Mouse (Mus musculus): ENCODE results near the gene Ift140.

- TF ChIP-seq CTCF (IDR thresholded peaks at IDR 0.05) (no peak), POLR2A (IDR thresholded peaks at IDR 0.05; ENCODE audit: insufficient read depth, low read depth, low read length) (no peak), EP300 (IDR thresholded peaks at IDR 0.05; ENCODE audit: insufficient read depth, low read depth, low read length) (no peak)
Measured at GRCm38 (mm10) chr17:25068690-25069089, 52.8 kb downstream of the Ift140 start.
